Mouse (Mus musculus): ENCODE measurements around the gene Ajap1. TPM values are rescaled to one million over a fixed set of nuclear protein-coding genes. Genes with fewer than 3 reads are reported as not detected.

Gene Ajap1
- total RNA-seq, 2 experiments from 2014 or later, result 57.4 to 58.1 TPM

GRCm38 (mm10) chr4:153458821-153459220, 23.8 kb downstream of the Ajap1 start:
- no peak for DNase-seq (ENCODE audit: low spot score in 2 of 2)

GRCm38 (mm10) chr4:153453496-153453895, 29.1 kb downstream of the Ajap1 start:
- DNase-seq (ENCODE audit: low spot score in 2 of 2), result no peak

GRCm38 (mm10) chr4:153451516-153451915, 31.1 kb downstream of the Ajap1 start:
- DNase-seq (ENCODE audit: low spot score in 2 of 2), result no peak

- DNase-seq (ENCODE audit: low spot score in 2 of 2), result no peak
Measured at GRCm38 (mm10) chr4:153442522-153442921, 40.1 kb downstream of the Ajap1 start.

DNA sequence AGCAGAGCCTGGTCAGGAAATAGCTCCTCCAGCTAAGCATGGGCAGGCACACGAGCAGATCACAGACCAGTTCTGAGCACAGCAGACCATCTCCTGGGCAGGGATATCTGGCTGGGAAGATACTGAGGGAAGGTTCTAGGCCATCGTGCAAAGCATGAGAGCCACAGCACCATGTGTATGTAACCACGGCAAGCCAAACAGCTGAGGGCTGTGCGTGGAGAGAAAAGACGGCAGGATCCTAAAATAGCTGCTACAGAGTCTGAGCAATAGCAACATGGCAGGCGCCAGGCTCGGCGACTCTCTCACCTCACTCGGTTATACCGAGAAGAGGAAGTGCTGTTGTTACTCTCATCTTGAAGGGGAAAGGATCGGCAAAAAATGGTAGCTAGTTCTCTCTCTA, 42.7 kb downstream of the Ajap1 start:
- peak; percentile 55 to 74 for DNase-seq (ENCODE audit: low spot score in 2 of 2)

DNA sequence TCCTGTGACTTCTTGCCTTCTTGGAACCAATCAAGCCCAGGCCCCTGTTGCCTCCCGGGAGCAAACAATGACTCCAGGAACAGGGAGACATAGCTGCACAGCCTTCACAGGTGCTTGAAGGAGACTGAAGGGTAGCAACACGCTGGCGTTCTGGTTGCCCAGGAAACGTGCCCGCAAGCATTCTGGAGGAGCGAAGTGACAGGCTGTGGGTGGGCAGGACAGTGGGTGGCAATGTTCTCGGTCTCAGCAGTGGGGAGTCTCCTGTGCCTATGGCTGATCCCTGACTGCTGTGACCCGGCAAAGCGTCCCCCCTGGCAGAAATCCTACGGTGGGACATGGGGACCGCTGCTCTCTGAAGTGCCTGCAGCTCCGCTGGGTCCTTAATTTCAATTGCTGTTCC, 43.6 kb downstream of the Ajap1 start:
- DNase-seq (ENCODE audit: low spot score in 2 of 2), result peak; percentile 85 to 90

DNA sequence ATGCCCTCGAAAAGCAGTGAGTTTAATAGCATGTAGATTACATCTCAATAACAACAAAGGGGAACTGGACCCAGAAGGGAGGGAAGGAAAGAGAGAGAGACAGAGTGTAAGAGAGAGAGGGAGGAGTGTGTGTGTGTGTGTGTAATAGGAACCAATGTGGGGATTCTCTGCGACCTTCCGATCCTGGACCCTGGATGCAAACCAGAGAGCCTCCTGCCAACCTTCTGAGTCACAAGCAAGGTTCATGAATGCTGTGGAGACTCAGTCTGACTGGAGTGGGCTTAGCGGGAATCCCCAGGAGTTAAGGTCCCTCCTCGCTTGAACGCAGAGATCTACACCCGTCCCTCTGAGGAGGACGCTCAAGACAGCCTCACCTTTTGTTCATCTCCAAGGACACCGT, 45.4 kb downstream of the Ajap1 start:
- DNase-seq (ENCODE audit: low spot score in 2 of 2), result no peak

DNA sequence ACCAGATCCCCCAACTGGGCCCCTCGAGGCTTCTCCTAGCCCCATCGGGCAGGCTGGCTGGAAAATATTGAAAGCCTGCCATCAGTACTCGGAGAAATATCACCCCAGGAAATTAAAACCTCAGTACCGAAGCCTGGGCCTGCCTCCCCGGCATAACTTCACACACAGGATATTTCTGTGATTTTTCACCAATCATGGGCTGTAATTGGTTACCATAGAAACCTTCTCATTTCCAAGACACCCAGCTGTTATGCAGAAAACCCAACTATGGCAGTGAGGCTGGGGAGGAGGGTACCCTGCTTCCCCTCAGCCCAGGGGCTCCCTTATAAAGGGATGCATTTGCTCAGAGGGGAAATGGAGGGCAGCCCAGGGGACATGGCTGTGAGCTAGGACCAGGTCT, 46.7 kb downstream of the Ajap1 start:
- no peak for DNase-seq (ENCODE audit: low spot score in 2 of 2)

- no peak for DNase-seq (ENCODE audit: low spot score in 2 of 2)
Measured at GRCm38 (mm10) chr4:153429971-153430370, 52.6 kb downstream of the Ajap1 start.

GRCm38 (mm10) chr4:153425961-153426656, 56.5 kb downstream of the Ajap1 start:
- DNase-seq (ENCODE audit: low spot score in 2 of 2), result no peak

GRCm38 (mm10) chr4:153424324-153424723, 58.3 kb downstream of the Ajap1 start:
- DNase-seq (ENCODE audit: low spot score in 2 of 2), result peak; percentile 59 to 72

- DNase-seq (ENCODE audit: low spot score in 2 of 2), result peak in 1 of 2 experiments; percentile 58
Measured at GRCm38 (mm10) chr4:153417926-153418325, 64.7 kb downstream of the Ajap1 start.

GRCm38 (mm10) chr4:153417164-153417896, 65.3 kb downstream of the Ajap1 start:
- DNase-seq (ENCODE audit: low spot score in 2 of 2), result no peak

DNA sequence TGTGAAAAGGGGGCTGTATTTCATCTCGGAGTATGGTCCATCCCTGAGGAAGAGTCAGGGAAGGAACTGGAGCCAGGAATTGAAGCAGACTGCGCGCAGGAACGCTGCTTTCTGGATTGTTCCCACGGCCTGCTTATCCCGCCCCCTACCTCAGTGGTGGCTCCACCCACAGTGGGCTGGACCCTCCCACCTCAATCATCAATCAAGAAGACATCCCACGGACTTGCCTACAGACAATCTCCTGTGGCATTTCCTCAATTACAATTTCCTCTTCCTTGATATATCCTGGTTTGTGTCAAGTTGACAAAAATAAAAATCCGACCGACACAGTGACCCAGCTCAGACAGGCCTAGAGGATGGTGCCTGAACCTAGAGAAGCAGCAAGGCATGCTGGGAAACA, 66.5 kb downstream of the Ajap1 start:
- no peak for DNase-seq (ENCODE audit: low spot score in 2 of 2)

DNA sequence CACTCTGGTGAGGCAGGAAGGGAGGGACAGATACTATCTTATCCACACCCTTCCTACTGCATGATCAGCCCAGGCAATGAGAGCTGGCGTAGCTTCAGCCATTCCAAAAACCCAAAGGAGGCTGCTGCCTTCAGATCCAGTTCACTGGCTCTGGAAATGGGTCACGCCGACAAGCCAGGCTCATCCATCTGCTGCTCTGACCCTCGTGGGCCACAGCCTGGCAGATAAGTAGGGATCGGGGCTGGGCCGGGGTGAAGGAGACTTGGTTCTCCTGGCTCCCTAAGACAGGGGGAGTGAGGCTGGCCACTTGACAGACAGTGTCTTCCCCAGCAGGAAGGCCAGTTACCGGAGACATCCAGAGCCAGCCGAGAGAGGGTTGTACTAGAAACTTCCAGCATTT, 84.2 kb downstream of the Ajap1 start:
- no peak for DNase-seq (ENCODE audit: low spot score in 2 of 2)

- no peak for DNase-seq (ENCODE audit: low spot score in 2 of 2)
Measured at GRCm38 (mm10) chr4:153387478-153387877, 95.1 kb downstream of the Ajap1 start.

- DNase-seq (ENCODE audit: low spot score in 2 of 2), result no peak
Measured at GRCm38 (mm10) chr4:153381433-153381832, 101.2 kb downstream of the Ajap1 start.

DNA sequence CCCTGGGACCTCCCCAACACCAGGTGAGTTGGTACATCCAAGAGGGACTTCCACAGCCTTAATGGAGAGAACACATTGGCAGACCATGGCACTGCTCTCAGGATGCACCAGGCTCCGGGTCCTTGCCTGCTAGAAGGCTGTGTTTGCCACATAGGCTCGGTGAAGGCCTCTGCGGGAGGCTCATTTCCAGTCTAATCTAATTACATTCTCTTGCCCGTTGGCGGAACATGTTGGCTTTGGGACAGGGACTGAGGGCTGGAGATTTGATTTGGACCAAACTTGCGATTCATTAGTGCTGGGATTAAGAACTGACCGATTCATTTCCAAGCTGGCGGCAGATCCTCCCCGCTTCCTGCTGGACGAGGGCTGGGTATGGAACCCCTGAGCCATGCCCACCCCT, 101.7 kb downstream of the Ajap1 start:
- DNase-seq (ENCODE audit: low spot score in 2 of 2), result no peak

GRCm38 (mm10) chr4:153377981-153378380, 104.6 kb downstream of the Ajap1 start:
- DNase-seq (ENCODE audit: low spot score in 2 of 2), result peak; percentile 53 to 55

DNA sequence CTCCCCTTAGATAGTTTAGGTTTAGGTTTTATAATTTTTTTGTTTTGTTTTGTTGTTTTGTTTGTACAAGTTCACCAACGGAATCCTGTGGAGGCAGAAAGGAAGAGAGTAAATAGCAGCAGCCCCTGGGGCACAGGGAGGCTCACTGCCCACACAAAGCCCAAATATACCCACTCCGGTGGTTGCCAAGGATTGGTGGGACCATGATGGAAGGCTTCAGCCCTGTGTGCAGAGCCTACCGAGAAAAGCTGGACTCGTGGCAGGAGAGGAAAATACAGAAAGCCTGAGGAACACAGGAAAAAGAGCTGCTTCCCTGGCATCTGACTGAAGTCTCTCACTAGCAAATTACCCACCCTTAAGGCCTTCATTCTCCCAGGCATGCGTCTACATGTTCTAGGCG, 108.4 kb downstream of the Ajap1 start:
- no peak for DNase-seq (ENCODE audit: low spot score in 2 of 2)

- DNase-seq (ENCODE audit: low spot score in 2 of 2), result peak; percentile 48 to 75
Measured at GRCm38 (mm10) chr4:153373125-153373524, 109.5 kb downstream of the Ajap1 start.

DNA sequence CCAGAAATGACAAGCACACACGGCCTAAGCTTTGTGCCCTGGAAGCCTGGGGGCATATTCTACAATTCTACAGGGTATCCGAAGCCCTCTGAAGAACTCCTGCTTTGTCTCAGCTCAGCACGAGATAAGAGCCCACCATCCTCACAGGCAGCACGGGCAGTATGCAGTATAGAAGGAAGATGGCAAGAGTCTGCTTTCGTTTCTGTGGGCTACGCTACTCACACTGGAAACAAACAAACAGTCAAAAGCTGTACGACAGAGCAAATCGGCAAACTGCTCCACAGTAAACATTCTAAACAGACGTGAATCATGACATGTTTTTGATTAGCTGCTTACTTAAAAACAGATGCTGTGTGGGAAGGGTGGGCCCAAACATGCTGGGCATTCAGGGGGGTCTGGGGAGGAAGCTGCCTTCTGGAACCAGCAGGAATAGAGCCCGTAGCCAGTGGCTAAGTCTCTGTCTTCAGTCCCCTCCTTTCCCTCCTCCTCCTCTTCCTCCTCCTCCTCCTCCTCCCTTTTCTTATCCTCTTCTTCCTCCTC, 113.9 kb downstream of the Ajap1 start:
- DNase-seq (ENCODE audit: low spot score in 2 of 2), result no peak

Data from left cerebral cortex, adult 18-20 months (tissue).